Mouse (Mus musculus): ENCODE results near the gene Nelfb. TPM values are rescaled to one million over a fixed set of nuclear protein-coding genes. Genes with fewer than 3 reads are reported as not detected.

Nelfb gene
- polyA plus RNA-seq, 1 experiment from 2014 or later: 99.8 TPM

DNA sequence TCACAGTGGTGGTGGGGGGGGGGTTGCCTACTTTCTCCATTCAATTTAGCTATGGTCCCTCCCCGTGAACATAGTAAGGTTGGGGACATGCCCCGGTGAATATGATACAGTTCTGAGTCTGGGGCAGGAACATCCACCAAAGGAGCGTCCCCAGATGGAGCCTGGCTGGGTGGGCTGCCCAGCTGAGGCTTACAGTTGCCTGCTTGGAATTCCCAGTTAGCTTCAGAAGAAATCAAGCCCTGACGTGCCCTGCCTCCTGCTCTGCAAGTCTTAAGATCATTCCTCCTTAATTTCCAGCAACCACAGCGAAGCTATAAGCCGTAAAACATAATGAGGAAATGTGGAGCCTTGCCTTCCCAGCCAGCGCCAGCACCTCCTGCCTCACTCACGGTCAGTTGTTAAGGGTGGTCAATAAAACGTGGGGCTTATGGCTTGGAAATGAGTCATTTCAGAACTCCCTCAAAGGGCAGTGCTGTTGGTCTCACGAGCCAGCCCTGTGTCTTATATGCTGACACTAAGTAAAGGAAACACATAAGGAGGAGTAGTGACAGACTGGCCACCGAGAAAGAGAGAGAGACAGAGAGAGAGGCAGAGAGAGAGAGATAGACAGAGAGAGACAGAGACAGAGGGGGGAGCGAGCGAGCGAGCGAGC lies 31.6 kb downstream of the Nelfb start:
- ATAC-seq (ENCODE audit: insufficient read depth, low FRiP score, low TSS enrichment) (no peak), DNase-seq (ENCODE audit: low spot score) (no peak)
- no peaks in the 10 kb centered on the region for H3K9me3 ChIP-seq (ENCODE audit: control insufficient read depth, low read length)
- H3K36me3 ChIP-seq (ENCODE audit: control insufficient read depth, insufficient read depth, low read length): no peaks in the 10 kb centered on the region
- peak overlapping the region; percentile 80 for H3K4me3 ChIP-seq (ENCODE audit: low read depth, low read length)
- peak overlapping the region; percentile 53 for H3K4me2 ChIP-seq (ENCODE audit: low read depth)
- WGBS: 20% methylated on average over 15 of the region's 15 CpGs
- H3K27me3 ChIP-seq (ENCODE audit: control insufficient read depth, insufficient read depth, low read length): peaks cover 2% of the 10 kb centered on the region; the same call in 1 of the 2 replicates
- H3K4me1 ChIP-seq (ENCODE audit: control insufficient read depth, insufficient read depth, low read length): peaks cover 46% of the 10 kb centered on the region
- H3K9ac ChIP-seq (ENCODE audit: low read length): peak overlapping the region; percentile 44
- H3K27ac ChIP-seq (ENCODE audit: low read depth, low read length): peak overlapping the region; percentile 34; the same call in 1 of the 2 replicates

DNA sequence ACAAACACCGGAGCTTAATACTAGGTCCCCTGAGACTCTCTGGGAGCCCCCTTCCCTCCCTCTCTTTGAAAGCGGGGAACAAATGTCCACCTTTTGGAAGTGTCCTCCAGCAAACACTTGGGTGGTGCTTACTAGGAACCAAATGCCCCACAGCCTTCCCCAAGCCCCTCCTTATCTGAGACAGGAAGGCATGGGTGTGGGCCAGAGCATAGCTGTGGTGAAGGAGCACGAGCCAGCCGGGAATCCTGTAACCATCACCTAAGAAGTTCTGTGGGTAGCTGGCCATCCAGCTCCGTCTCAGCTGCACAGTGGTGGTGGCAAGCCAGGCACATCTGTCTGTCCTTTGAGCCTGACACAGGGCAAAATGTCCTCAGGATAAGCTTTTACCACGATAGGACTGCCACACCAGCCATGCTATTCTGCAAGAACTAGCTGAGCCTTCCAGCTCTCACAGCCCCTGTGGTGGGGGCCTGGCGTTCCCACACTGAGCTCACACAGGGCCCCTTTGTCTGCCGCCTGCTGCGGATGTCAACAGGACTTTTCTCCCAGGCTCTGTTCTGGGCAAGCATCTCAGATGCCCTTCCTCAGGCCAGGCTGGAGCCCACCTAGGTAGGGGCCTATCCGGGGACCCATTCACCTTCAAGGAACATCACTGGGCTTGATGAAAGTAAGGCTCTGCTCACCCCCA lies 32.9 kb downstream of the Nelfb start:
- peaks cover 43% of the 10 kb centered on the region for H3K4me1 ChIP-seq (ENCODE audit: control insufficient read depth, insufficient read depth, low read length)
- H3K9me3 ChIP-seq (ENCODE audit: control insufficient read depth, low read length): no peaks in the 10 kb centered on the region
- no peak for ATAC-seq (ENCODE audit: insufficient read depth, low FRiP score, low TSS enrichment)
- H3K4me2 ChIP-seq (ENCODE audit: low read depth): peak overlapping the region; percentile 31
- peak overlapping the region; percentile 9 for H3K4me3 ChIP-seq (ENCODE audit: low read depth, low read length)
- peak overlapping the region; percentile 50 for H3K9ac ChIP-seq (ENCODE audit: low read length)
- DNase-seq (ENCODE audit: low spot score): peak; percentile 62
- peak overlapping the region; percentile 72 for H3K27ac ChIP-seq (ENCODE audit: low read depth, low read length)
- 18% methylated on average over 10 of the region's 10 CpGs for WGBS
- peaks cover 2% of the 10 kb centered on the region; the same call in 1 of the 2 replicates for H3K27me3 ChIP-seq (ENCODE audit: control insufficient read depth, insufficient read depth, low read length)
- no peaks in the 10 kb centered on the region for H3K36me3 ChIP-seq (ENCODE audit: control insufficient read depth, insufficient read depth, low read length)

DNA sequence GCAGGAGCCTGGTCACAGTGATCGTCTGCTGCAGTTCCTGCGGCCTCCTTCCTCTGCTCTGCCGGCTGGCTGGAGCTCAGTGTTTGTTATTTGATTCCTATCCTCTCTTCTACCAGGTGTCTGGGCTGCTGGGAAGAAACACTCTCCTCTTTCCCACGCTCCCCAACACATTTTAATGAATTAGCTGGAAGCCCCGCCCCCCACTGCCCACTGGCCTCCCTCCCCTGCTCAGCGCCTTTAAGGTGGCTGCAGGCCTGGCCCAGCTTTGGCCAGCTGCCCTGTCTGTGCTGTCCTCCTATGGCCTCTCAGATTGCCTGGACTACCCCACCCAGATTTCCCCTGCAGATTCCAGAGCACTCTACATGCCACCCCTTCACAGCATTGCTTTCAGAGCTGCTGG lies 33.6 kb downstream of the Nelfb start:
- 2% methylated on average over 6 of the region's 6 CpGs for WGBS
- H3K27ac ChIP-seq (ENCODE audit: low read depth, low read length): peak overlapping the region; percentile 72
- peak overlapping the region; percentile 31 for H3K4me2 ChIP-seq (ENCODE audit: low read depth)
- DNase-seq (ENCODE audit: low spot score): peak; percentile 71
- H3K4me1 ChIP-seq (ENCODE audit: control insufficient read depth, insufficient read depth, low read length): peaks cover 40% of the 10 kb centered on the region
- H3K27me3 ChIP-seq (ENCODE audit: control insufficient read depth, insufficient read depth, low read length): peaks cover 2% of the 10 kb centered on the region; the same call in 1 of the 2 replicates
- no peaks in the 10 kb centered on the region for H3K36me3 ChIP-seq (ENCODE audit: control insufficient read depth, insufficient read depth, low read length)
- peak overlapping the region; percentile 18; the same call in 1 of the 2 replicates for H3K4me3 ChIP-seq (ENCODE audit: low read depth, low read length)
- H3K9me3 ChIP-seq (ENCODE audit: control insufficient read depth, low read length): no peaks in the 10 kb centered on the region
- ATAC-seq (ENCODE audit: insufficient read depth, low FRiP score, low TSS enrichment): peak; percentile 11; the same call in 1 of the 2 replicates
- H3K9ac ChIP-seq (ENCODE audit: low read length): peak overlapping the region; percentile 50

DNA sequence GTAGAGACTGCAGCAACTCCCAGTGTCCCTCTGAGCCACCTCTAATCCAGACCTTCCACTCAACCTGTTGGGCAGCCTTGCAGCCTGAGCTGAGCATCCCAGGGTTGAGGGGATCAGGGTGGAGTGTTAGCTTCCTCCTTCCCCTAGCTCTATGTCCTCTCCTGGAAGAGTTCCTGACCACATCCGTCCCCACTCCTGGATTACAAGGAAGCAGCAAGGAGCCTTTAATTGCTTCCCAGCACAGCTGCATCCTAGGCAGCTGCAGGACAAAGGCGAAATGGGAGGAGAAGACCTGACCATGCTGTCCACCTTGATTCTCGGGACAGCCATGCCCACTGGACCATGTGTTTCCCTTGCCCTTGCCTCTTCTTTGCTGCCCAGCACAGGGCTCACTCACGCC lies 34.2 kb downstream of the Nelfb start:
- peak overlapping the region; percentile 72 for H3K27ac ChIP-seq (ENCODE audit: low read depth, low read length)
- peaks cover 2% of the 10 kb centered on the region; the same call in 1 of the 2 replicates for H3K27me3 ChIP-seq (ENCODE audit: control insufficient read depth, insufficient read depth, low read length)
- peak overlapping the region; percentile 50 for H3K9ac ChIP-seq (ENCODE audit: low read length)
- peaks cover 39% of the 10 kb centered on the region for H3K4me1 ChIP-seq (ENCODE audit: control insufficient read depth, insufficient read depth, low read length)
- ATAC-seq (ENCODE audit: insufficient read depth, low FRiP score, low TSS enrichment) (no peak), DNase-seq (ENCODE audit: low spot score) (no peak)
- H3K4me3 ChIP-seq (ENCODE audit: low read depth, low read length): peak overlapping the region; percentile 18
- WGBS: 19% methylated on average over 4 of the region's 4 CpGs
- no peaks in the 10 kb centered on the region for H3K9me3 ChIP-seq (ENCODE audit: control insufficient read depth, low read length)
- no peaks in the 10 kb centered on the region for H3K36me3 ChIP-seq (ENCODE audit: control insufficient read depth, insufficient read depth, low read length)
- H3K4me2 ChIP-seq (ENCODE audit: low read depth): peak overlapping the region; percentile 31

DNA sequence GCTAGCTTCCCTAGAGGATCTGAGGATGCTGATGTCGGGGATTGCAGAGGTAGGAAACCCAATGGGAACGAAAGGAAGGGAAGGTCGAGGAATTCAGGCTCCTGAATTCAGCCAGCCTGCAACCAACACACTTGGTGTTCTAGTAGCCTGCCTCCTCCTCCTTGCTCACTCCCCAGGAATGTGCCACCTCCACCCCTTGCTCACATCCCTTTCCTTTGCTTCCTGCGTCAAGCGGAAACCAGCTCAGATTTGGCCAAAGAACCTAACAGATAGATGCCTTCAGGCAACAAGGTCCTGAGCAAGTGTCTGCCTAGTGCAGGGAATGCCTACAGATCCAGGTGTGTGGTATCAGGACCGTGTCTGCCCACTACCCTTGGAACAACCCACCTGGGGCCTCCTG lies 34.7 kb downstream of the Nelfb start:
- H3K4me2 ChIP-seq (ENCODE audit: low read depth): peak overlapping the region; percentile 31
- no peaks in the 10 kb centered on the region for H3K9me3 ChIP-seq (ENCODE audit: control insufficient read depth, low read length)
- ATAC-seq (ENCODE audit: insufficient read depth, low FRiP score, low TSS enrichment) (no peak), DNase-seq (ENCODE audit: low spot score) (no peak)
- H3K9ac ChIP-seq (ENCODE audit: low read length): peak overlapping the region; percentile 50; the same call in 1 of the 2 replicates
- no peak overlapping the region for H3K4me3 ChIP-seq (ENCODE audit: low read depth, low read length)
- H3K4me1 ChIP-seq (ENCODE audit: control insufficient read depth, insufficient read depth, low read length): peaks cover 38% of the 10 kb centered on the region
- no peak overlapping the region for H3K27ac ChIP-seq (ENCODE audit: low read depth, low read length)
- H3K27me3 ChIP-seq (ENCODE audit: control insufficient read depth, insufficient read depth, low read length): peaks cover 2% of the 10 kb centered on the region; the same call in 1 of the 2 replicates
- H3K36me3 ChIP-seq (ENCODE audit: control insufficient read depth, insufficient read depth, low read length): no peaks in the 10 kb centered on the region
- 58% methylated on average over 6 of the region's 6 CpGs for WGBS

GRCm38 (mm10) chr2:25175690-25176078 lies 35.6 kb downstream of the Nelfb start:
- Histone ChIP-seq H3K36me3 (ENCODE audit: control insufficient read depth, insufficient read depth, low read length) (no peaks in the 10 kb centered on the region), H3K9me3 (ENCODE audit: control insufficient read depth, low read length) (no peaks in the 10 kb centered on the region), H3K4me1 (ENCODE audit: control insufficient read depth, insufficient read depth, low read length) (peaks cover 39% of the 10 kb centered on the region), H3K27ac (ENCODE audit: low read depth, low read length) (no peak overlapping the region), H3K4me2 (ENCODE audit: low read depth) (no peak overlapping the region), H3K27me3 (ENCODE audit: control insufficient read depth, insufficient read depth, low read length) (peaks cover 2% of the 10 kb centered on the region; the same call in 1 of the 2 replicates), H3K4me3 (ENCODE audit: low read depth, low read length) (no peak overlapping the region), H3K9ac (ENCODE audit: low read length) (no peak overlapping the region)
- WGBS: 82% methylated on average over 4 of the region's 4 CpGs
- ATAC-seq (ENCODE audit: insufficient read depth, low FRiP score, low TSS enrichment) (no peak), DNase-seq (ENCODE audit: low spot score) (no peak)

DNA sequence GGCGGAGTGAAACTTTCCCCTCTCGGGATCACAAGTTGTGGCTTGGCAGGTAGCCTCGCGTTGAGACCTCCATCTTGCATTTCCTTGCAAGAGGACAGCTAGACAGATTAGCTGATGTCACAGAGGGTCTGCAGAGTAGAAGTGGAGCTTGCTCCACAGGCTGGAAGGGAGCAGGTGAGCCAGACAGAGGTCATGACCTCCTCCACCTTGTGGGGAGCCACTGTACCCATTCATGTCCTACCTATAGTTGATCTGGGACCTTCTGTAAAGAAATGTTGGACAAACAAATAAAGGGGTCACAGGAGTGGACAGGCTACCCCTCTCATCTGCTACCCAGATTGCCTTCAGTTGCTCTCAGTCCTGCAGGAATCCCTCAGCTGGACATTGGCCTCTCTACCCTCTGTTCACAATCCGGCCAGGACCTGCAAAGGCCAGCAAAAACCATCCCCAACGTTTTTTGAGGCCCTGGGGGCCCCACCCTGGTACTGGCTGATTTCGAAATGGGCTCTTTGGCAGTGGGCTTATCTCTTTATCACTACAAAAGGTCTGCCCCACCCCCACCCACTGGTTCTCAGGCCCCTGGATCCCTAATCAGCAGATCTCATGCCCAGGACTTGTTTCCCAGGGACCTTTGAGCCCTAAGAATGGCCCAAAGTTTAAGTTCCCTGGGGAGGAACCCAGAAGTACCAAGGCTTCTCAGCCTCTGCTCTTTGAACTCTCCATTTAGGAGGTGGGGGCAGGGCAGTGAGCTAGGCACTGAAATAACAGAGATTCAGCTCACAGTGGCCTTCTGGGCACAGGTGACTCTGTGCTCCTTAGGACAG lies 36.2 kb downstream of the Nelfb start:
- Histone ChIP-seq H3K27me3 (ENCODE audit: control insufficient read depth, insufficient read depth, low read length) (peaks cover 2% of the 10 kb centered on the region; the same call in 1 of the 2 replicates), H3K4me3 (ENCODE audit: low read depth, low read length) (no peak overlapping the region), H3K27ac (ENCODE audit: low read depth, low read length) (no peak overlapping the region), H3K4me1 (ENCODE audit: control insufficient read depth, insufficient read depth, low read length) (peaks cover 45% of the 10 kb centered on the region), H3K9ac (ENCODE audit: low read length) (no peak overlapping the region), H3K4me2 (ENCODE audit: low read depth) (no peak overlapping the region), H3K9me3 (ENCODE audit: control insufficient read depth, low read length) (no peaks in the 10 kb centered on the region), H3K36me3 (ENCODE audit: control insufficient read depth, insufficient read depth, low read length) (no peaks in the 10 kb centered on the region)
- ATAC-seq (ENCODE audit: insufficient read depth, low FRiP score, low TSS enrichment) (no peak), DNase-seq (ENCODE audit: low spot score) (no peak)
- 58% methylated on average over 7 of the region's 7 CpGs for WGBS

DNA sequence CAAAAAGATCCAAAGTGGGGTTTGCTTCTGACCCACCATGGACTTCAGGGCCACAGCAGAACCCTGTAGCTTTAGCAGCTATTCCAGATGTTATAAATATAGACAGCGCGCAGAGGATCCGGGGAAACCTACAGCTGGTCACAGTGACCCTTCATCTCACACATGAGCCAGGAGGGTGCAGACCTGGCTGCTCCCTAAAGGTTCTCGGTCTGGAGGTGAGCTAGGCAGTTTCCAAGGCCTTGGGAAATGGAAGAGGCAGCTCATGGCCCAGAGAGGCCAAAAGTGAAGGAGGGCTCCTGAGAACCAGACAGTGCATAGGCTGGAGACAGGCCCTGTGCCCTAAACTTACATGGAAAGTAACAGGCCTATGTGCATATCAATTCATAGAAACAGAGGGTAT lies 37.5 kb downstream of the Nelfb start:
- 94% methylated on average over 4 of the region's 4 CpGs for WGBS
- Histone ChIP-seq H3K27me3 (ENCODE audit: control insufficient read depth, insufficient read depth, low read length) (no peaks in the 10 kb centered on the region), H3K9ac (ENCODE audit: low read length) (no peak overlapping the region), H3K9me3 (ENCODE audit: control insufficient read depth, low read length) (no peaks in the 10 kb centered on the region), H3K4me1 (ENCODE audit: control insufficient read depth, insufficient read depth, low read length) (peaks cover 49% of the 10 kb centered on the region), H3K4me2 (ENCODE audit: low read depth) (no peak overlapping the region), H3K36me3 (ENCODE audit: control insufficient read depth, insufficient read depth, low read length) (no peaks in the 10 kb centered on the region), H3K4me3 (ENCODE audit: low read depth, low read length) (no peak overlapping the region), H3K27ac (ENCODE audit: low read depth, low read length) (no peak overlapping the region)
- DNase-seq (ENCODE audit: low spot score) (no peak), ATAC-seq (ENCODE audit: insufficient read depth, low FRiP score, low TSS enrichment) (no peak)
